Mouse (Mus musculus) MEL (cell line): Measurements from ENCODE around the gene Neurl2.

Experiments used
- CTCF ChIP-seq, 3 experiments: IDR thresholded peaks in 2 of 3; conservative IDR thresholded peaks in 1 of 3; 2 replicates each; pipeline ENCODE4 v1.5.1; 2011 to 2012; ENCODE audit warnings: low read length in 3 of 3, low read depth in 2 of 3, mild to moderate bottlenecking in 2 of 3, improper control_type of control experiment in 1 of 3, inconsistent platforms in 1 of 3, mixed read lengths in 1 of 3, moderate library complexity in 1 of 3; ENCODE audit not compliant: control insufficient read depth in 1 of 3, insufficient read depth in 1 of 3, poor library complexity in 1 of 3, severe bottlenecking in 1 of 3
- EP300 ChIP-seq, 2 experiments: IDR thresholded peaks; 2 replicates each; pipeline ENCODE4 v1.6.1; 2011; ENCODE audit warnings: improper control_type of control experiment in 2 of 2, low read length in 2 of 2, low read depth in 1 of 2, mild to moderate bottlenecking in 1 of 2
- MXI1 ChIP-seq: IDR thresholded peaks from 2 replicates; pipeline ENCODE4 v1.6.1; 2011; ENCODE audit warnings: mild to moderate bottlenecking, low read depth, low read length, improper control_type of control experiment
- POLR2A ChIP-seq, 2 experiments: IDR thresholded peaks; 2 replicates each; pipeline ENCODE4 v1.6.1; 2011 to 2012; ENCODE audit warnings: low read length in 2 of 2, mild to moderate bottlenecking in 2 of 2, control low read depth in 1 of 2, improper control_type of control experiment in 1 of 2, low read depth in 1 of 2, moderate library complexity in 1 of 2; ENCODE audit not compliant: control insufficient read depth in 1 of 2, insufficient read depth in 1 of 2, poor library complexity in 1 of 2
- POLR2AphosphoS5 ChIP-seq: IDR thresholded peaks from 2 replicates; pipeline ENCODE4 v1.6.1; 2012; ENCODE audit warnings: low read depth, borderline replicate concordance, mild to moderate bottlenecking, inconsistent platforms, low read length, moderate library complexity, mixed read lengths
- RAD21 ChIP-seq: IDR thresholded peaks from 2 replicates; pipeline ENCODE4 v1.6.1; 2011; ENCODE audit warnings: mild to moderate bottlenecking, low read depth, low read length, improper control_type of control experiment
- ZC3H11A ChIP-seq: IDR thresholded peaks from 2 replicates; pipeline ENCODE4 v1.6.1; 2012; ENCODE audit warnings: low read depth, mild to moderate bottlenecking, inconsistent platforms, low read length, improper control_type of control experiment
- ZKSCAN1 ChIP-seq: IDR thresholded peaks from 2 replicates; pipeline ENCODE4 v1.6.1; 2012; ENCODE audit warnings: low read depth, mild to moderate bottlenecking, inconsistent platforms, low read length, improper control_type of control experiment, moderate library complexity
- ZMIZ1 ChIP-seq: IDR thresholded peaks from 2 replicates; pipeline ENCODE4 v1.6.1; 2012; ENCODE audit warnings: low read depth, mild to moderate bottlenecking, inconsistent platforms, low read length, improper control_type of control experiment, moderate library complexity
- ZNF384 ChIP-seq: IDR thresholded peaks from 2 replicates; pipeline ENCODE4 v1.6.1; 2012; ENCODE audit warnings: low read depth, mild to moderate bottlenecking, inconsistent platforms, low read length, improper control_type of control experiment

DNA sequence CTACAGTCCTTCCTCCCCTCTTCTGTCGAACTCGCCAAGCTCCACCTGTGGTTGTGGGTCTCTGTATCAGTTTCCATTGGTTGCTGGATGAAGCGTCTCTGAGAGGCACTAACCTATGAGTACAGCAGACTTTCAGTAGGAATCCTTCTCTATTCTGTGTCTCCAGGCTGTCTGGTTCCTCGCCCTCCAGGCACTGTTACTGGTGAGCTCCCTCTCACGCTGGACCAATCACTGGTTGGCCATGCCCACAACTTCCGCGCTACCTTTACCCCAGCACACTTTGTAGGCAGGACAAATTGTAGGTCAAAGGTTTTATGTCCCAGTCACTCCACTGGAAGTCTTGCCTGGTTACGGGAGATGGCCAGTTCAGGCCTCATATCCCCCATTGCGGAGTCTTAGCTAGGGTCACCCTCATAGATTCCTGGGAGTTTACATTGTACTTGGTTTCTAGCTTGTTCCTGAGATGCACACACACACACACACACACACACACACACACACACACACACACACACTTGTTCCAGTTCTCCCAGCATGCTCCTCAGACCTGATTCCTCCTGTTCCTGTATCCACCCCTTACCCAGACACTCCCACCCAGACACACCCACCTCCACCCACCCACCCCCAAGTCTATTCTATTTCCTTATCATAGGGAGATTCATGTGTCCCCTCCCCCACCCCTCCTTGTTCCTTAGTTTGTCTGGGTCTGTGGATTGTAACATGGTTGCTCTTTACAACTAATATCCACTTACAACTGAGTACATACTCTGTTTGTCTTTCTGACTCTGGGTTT, 26.6 kb upstream of the Neurl2 start:
- TF ChIP-seq CTCF (IDR thresholded peaks at IDR 0.05 in 2 of 3, conservative IDR thresholded peaks at IDR 0.05 in 1 of 3; ENCODE audit: control insufficient read depth in 1 of 3, insufficient read depth in 1 of 3, low read depth in 2 of 3, low read length in 3 of 3, poor library complexity in 1 of 3, severe bottlenecking in 1 of 3), result no peak
- no peak for TF ChIP-seq ZNF384
- no peak for TF ChIP-seq POLR2AphosphoS5
- peak in 1 of 2 experiments; percentile 59; a peak in 2 of 4 replicates for TF ChIP-seq POLR2A (IDR thresholded peaks at IDR 0.05; ENCODE audit: control insufficient read depth in 1 of 2, insufficient read depth in 1 of 2, low read depth in 1 of 2, low read length in 2 of 2, poor library complexity in 1 of 2)
- no peak for TF ChIP-seq ZKSCAN1
- TF ChIP-seq EP300 (IDR thresholded peaks at IDR 0.05; ENCODE audit: low read depth in 1 of 2, low read length in 2 of 2), result 0 out of 4 replicates have a peak, but pooled peaks of 1 of the 2 experiments have one; percentile 3
- no peak for TF ChIP-seq MXI1
- TF ChIP-seq ZC3H11A, result no peak
- TF ChIP-seq ZMIZ1, result 0 out of 2 replicates have a peak, but pooled peaks have one; percentile 31
- TF ChIP-seq RAD21, result no peak
